Mouse (Mus musculus): ENCODE results near the gene Fshr.
"Not testable (repeated sequence)": the region's sequence is repeated elsewhere in the genome, so short reads cannot be mapped to it uniquely, and the experiment has no call there.

Gene Fshr

GRCm38 (mm10) chr17:89200575-89200974 lies at the start of gene Fshr:
Gene Fshr, minus strand, starts transcription at chr17:89200675.
- no peak for DNase-seq (ENCODE audit: low read depth, low spot score)

GRCm38 (mm10) chr17:89202181-89202580 lies 1.7 kb upstream of the Fshr start:
- no peak for DNase-seq (ENCODE audit: low read depth, low spot score)

GRCm38 (mm10) chr17:89173545-89173944 lies 26.9 kb downstream of the Fshr start:
- no peak for DNase-seq (ENCODE audit: low read depth, low spot score)

- DNase-seq (ENCODE audit: low read depth, low spot score), result no peak
Observed at GRCm38 (mm10) chr17:89164773-89165172, 35.7 kb downstream of the Fshr start.

DNA sequence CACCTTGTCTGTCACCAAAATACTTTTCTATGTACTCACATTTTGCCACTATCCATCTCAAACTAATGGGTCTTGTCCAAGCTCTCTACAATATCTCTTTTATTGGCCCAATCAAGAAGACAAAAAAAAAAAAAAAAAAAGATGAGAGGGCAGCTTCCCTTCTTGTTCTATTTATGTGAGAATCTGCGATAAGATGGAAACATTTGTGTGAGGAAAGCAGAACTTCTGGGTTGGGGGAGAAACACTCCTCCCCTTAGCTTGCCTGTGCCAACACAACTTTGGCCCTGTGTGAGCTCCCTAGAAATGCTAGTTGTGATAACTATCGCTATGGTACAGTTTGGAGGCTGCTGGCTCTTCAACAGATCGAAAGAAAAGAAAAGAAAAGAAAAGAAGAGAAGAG lies 38.0 kb downstream of the Fshr start:
- DNase-seq (ENCODE audit: low read depth, low spot score), result no peak

DNA sequence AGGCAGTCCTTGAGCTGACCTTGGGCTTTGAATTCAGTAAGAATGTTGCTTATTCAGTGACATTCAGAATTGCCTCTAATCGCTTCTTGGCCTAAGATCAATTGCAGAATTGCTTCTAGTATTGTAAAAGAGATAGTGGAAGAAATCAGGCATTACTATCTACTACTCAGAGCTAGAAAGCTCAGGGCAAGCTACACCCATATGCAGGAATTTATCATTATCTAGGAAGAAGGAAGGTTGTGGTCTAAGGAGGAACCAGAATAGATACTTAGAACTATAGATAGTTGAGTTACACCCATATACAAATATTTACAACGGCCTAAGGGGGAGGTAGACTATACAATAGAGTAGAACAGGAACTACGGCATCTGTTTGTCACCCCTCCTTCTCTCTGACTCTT lies 41.1 kb downstream of the Fshr start:
- DNase-seq (ENCODE audit: low read depth, low spot score), result not testable (repeated sequence)

GRCm38 (mm10) chr17:89144806-89145205 lies 55.7 kb downstream of the Fshr start:
- DNase-seq (ENCODE audit: low read depth, low spot score), result no peak

DNA sequence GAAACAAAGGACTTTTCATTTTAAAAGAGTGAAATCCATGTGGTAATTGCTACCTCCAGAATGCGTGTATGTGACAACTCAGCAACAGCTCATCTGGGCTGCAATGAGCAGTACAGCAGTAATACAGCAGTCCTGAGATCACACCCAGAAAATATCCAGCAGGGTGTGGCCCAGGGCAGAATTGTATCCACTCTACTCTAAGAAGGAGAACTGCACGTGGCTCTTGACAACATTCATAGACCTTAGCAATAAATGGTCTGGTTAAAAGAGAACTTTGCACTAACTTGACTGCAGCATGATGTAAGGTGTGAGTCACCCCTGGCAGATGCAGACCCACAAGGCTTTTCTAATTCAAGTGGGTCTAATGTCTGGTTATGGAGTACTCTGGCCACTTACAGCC lies 80.5 kb downstream of the Fshr start:
- DNase-seq (ENCODE audit: low read depth, low spot score), result no peak

DNA sequence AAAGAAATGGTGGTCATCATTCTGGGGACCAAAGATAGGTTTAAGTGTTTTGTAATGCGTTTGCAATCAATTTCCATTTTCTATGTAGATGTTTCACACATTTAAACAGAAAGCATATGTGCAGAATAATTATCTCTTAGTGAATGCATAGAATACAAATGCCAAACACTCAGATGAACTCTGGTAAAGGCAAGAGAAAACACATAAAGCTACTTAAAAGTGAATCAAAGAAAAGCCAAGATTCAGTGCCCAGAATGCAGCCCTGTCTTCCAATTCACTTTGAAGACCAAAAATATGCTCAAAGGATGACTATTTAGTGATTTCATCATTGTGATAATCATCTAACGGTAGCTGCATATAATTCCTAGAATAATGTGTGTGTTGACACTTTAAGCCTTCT lies 81.2 kb downstream of the Fshr start:
- no peak for DNase-seq (ENCODE audit: low read depth, low spot score)

- DNase-seq (ENCODE audit: low read depth, low spot score), result no peak
Observed at GRCm38 (mm10) chr17:89113944-89114343, 86.5 kb downstream of the Fshr start.

DNA sequence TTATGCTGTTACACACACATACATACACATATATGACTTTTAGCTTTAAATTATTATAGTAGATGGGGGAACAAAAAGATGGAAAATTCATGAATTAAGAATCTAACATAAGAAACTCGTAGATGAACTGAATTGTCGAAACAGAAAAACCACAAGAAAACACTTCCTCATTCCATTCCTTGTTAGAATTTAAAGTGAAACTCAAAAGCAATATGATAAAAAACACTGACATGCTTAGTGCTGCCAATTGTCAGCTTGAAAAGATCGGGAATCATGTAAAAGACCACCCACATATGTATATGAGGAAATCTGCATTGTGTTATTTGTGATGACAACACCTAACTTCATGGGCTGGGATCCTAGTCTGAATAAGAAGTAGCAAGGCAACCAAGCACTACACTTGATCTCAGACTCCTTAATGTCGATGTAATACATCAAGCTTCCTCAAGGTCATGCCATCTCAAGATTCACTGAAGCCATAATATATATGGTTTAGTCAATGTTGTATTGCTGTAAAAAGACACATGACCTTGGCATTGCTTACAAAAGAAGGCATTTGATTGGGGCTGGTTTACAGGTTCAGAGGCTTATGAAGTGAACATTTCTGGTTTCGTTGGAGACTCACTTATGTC lies 99.6 kb downstream of the Fshr start:
- no peak for DNase-seq (ENCODE audit: low read depth, low spot score)

DNA sequence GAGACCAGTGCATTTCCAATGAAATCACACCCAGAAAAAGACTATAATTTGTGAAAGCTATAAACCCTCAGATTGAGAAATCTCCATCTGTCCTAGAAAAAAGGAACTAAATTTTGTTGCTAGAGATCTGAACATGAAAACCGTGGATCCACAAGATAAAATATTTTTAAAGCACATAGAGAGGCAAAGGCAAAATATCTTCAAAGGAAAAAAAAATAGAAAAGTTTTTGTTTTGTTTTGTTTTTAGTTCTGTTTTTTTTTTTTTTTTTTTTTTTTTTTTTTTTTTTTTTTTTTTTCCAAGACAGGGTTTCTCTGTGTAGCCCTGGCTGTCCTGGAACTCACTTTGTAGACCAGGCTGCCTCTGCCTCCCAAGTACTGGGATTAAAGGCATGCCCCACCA lies 100.7 kb downstream of the Fshr start:
- not testable (repeated sequence) for DNase-seq (ENCODE audit: low read depth, low spot score)

- DNase-seq (ENCODE audit: low read depth, low spot score), result no peak
Observed at GRCm38 (mm10) chr17:89089692-89090475, 110.6 kb downstream of the Fshr start.

- DNase-seq (ENCODE audit: low read depth, low spot score), result no peak
Observed at GRCm38 (mm10) chr17:89082897-89083296, 117.6 kb downstream of the Fshr start.

GRCm38 (mm10) chr17:89079706-89080105 lies 120.8 kb downstream of the Fshr start:
- no peak for DNase-seq (ENCODE audit: low read depth, low spot score)

GRCm38 (mm10) chr17:89064327-89065095 lies 136.0 kb downstream of the Fshr start:
- no peak for DNase-seq (ENCODE audit: low read depth, low spot score)

- no peak for DNase-seq (ENCODE audit: low read depth, low spot score)
Observed at GRCm38 (mm10) chr17:89062348-89062949, 138.0 kb downstream of the Fshr start.

DNA sequence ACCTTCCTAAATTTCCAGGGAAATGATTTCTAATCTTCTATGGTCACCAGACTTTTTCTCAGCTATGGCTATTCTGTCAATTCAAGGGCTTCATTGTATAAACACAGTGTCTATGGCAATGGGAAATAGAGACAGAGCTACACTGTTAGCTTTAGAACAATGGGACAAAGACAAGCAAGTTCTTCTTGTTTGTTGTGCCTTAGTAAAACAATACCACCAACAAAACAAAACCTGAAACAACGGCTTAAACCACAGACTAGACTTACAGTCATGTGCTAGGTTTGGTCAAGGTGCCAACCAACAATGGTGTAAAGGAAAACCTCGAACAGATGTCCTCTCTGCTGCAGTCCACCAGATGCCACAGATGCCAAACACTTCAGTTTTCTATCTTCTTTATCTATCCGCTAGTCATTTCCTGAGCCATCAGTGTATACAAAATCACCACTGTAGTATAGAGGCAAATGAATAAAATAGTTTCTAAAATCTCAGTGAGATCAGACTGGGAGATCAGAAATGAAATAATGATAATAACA lies 149.4 kb downstream of the Fshr start:
- no peak for DNase-seq (ENCODE audit: low read depth, low spot score)

- no peak for DNase-seq (ENCODE audit: low read depth, low spot score)
Observed at GRCm38 (mm10) chr17:89049071-89049470, 151.4 kb downstream of the Fshr start.

DNA sequence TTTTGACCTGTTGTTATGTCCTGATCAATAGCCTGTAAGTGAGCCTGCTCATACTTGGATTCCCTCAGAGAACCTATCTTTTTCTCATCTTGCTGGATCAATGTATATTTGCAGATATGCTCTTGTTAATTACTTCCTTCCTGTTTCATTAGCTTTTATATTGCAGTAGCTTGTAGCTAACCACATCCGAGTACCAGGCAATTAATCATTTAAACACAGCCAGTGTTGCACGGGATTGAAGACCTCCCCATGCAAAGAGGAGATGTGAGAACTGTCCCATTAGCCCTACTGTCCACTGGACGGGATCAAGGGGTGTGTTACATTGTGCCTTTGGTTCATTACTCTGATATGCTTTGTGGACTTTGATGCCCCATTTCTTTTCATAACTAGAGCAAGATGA lies 154.5 kb downstream of the Fshr start:
- no peak for DNase-seq (ENCODE audit: low read depth, low spot score)

- no peak for DNase-seq (ENCODE audit: low read depth, low spot score)
Observed at GRCm38 (mm10) chr17:89036723-89037122, 163.8 kb downstream of the Fshr start.

GRCm38 (mm10) chr17:89036049-89036448 lies 164.4 kb downstream of the Fshr start:
- DNase-seq (ENCODE audit: low read depth, low spot score), result no peak

Data from c-Kit-negative CD71-positive TER-119-positive erythroid progenitor cells, embryonic 14.5 days (primary cell).